Mouse (Mus musculus) frontal cortex, postnatal 10 days (tissue): ENCODE data around the gene Foxa2.

Experiments used
- DNase-seq, 2 experiments: peaks; one replicate each; pipeline ENCODE4 v3.0.0; 2022; ENCODE audit warnings: low spot score in 2 of 2, mixed read lengths in 1 of 2

Foxa2 gene

DNA sequence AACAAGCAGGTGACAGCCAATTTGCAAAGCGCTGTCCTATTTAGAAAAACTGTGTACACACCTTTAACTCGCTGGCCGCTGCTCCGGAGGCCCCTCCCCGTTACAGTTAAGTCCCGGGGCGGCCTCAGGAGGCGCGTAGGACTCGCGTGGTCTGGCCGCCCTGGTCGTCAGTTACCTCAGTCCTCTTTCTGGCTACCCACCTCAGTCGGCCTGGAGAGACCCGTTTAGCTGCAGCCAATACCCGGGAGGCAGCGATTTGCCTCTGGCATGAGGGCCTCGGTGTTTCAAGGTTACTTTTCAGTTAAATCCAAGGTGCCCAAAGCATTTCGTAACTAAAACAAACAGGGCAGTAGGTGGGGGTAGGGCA is at the start of gene Foxa2:
Foxa2 (minus strand) TSS at position 171 of the 367 bp plus-strand sequence.
- DNase-seq: no peak

DNA sequence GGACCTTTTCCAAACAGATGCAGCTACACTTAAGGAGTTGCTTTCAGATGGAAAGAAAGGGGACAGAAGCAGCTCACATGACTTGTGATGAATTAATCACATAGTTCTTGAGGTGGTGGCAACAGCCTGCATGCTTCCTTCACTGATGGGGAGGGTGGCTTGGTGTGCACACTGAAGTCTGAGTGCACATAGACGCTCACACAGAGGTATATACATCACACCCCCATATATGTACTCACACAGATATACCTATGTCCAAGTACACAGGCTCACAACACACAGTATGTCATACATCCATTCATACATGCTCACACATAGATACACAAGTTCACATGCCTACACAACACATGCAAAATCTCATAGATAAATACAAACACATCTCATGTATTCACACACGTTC is 45.3 kb upstream of the Foxa2 start:
- DNase-seq: no peak

DNA sequence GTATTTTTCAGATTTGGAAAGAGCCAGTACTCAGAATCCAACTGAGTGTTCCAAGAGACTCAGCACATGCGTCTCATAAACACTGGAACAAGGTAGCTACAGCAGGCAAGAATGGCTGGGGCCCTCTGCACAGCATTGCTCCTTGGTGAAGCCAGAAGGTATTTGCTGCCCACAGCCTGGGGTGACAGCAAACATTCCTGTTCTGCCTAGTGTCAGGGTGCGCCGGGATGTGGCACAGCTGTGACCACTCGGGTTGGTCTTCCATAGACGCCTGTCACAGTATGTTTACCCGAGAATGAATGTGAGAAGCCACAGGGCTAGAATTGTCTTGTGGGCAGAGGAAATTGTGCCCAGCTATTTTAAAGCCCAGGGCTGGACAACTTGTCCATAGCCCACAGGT is 44.9 kb upstream of the Foxa2 start:
- no peak for DNase-seq

DNA sequence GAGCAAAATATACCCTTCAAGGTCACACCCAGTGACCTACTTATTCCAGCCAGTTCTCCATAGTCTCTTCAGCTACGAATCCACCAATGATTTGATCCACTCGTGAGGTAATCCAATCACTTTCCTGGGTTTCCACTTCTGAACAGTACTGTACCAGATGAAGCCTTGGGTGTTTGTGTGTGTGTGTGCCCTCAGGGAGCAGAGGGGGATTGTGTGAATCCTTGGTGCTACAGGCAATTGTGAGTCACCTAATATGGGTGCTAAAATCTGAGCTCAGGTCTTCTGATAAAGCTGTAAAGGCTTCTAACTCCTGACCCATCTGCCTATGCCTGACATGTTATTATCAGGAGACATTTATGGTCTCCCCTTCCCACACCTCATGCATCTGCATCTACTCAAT is 43.3 kb upstream of the Foxa2 start:
- DNase-seq: no peak

DNA sequence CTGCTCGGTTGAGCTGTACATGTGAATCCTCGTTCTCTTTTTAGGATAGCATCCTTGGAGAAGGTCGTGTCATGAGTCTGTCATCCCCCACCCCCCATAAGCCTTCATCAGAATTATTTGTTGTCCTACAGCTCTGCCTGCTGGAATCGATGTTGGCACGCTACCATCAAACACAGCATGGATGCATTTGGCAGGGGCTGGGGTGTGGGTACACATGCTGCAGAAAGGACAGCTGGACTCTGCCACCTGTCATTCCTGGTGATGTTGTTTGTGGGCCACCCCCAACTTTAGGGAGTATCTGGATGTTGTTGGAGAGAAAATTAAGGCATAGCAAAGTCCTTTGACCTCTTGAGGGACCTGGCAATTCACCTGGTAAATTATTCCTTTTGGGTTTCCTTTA is 38.8 kb upstream of the Foxa2 start:
- DNase-seq: no peak

DNA sequence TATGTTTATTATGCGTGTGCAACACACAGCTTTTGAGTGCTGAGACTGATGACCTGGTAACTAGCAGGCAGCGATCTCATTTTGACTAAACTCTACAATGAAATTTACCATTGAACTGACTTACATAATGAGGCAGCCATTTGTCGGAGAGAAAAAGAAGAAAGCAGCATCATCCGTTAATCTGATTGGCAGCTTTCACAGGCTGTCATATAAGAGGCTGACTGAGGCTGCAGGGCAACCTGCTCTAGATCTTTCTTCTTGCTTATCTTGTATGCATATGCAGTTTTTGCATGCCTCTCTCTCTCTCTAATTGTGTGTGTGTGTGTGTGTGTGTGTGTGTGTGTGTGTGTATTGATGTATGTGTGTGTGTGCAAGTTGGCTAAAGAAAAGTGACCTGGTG is 38.4 kb upstream of the Foxa2 start:
- no peak for DNase-seq

DNA sequence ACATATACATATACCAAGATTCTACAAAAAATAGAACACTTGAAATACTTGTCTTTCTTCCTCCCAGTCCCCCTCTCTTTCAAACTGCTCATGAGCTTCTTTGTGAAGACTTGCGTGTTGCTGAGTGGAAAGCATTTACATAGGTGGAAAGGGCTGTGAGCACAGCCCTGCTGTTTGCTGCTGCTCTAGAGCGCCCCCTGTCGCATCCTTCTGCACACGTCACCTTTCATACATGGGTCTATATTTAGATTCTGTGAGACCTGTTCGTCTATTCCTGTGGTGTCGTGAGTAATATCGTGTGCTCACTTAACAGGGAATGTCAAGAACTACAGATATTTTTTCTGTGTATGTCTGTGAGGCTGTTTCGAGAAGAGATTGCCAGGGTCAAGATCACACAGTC is 35.5 kb upstream of the Foxa2 start:
- peak in 1 of 2 experiments; percentile 16 for DNase-seq

DNA sequence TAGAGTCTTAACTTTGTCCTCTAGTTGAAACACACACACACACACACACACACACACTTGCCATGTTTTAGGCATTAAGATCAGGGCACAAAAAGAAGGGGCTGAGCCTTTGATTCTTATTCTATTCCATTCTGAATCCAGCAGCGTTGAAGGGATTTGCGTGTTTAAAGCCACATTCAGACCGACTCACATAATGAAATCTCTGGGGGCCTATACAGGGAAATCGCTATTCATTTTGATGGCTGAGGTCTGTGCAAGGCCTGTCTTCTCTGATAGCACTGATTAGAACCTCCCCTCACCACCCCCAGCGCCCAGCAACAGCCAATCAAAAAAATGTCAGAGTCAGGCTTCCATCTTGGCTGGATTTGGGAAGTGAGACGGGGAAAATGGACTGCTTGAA is 13.9 kb upstream of the Foxa2 start:
- DNase-seq: no peak

DNA sequence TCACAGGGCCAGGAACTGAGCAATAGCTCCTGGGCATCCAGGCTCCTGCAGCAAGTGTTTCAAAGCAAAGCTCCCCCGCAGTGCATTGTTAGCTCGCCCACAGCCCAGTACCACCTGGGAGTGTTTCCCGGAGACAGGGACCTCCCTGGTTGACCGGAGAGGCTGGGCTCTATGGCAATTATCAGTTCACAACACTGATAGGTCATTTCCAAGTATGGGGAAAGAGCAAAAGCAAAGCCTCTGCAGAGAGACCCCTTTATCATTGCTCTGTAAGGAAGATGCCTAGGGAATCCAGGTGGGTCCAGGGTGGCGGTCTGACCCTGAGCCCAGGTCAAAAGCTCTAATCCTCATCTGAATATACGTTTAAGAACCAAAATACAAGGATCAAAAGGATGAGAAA is 6.6 kb upstream of the Foxa2 start:
- no peak for DNase-seq

DNA sequence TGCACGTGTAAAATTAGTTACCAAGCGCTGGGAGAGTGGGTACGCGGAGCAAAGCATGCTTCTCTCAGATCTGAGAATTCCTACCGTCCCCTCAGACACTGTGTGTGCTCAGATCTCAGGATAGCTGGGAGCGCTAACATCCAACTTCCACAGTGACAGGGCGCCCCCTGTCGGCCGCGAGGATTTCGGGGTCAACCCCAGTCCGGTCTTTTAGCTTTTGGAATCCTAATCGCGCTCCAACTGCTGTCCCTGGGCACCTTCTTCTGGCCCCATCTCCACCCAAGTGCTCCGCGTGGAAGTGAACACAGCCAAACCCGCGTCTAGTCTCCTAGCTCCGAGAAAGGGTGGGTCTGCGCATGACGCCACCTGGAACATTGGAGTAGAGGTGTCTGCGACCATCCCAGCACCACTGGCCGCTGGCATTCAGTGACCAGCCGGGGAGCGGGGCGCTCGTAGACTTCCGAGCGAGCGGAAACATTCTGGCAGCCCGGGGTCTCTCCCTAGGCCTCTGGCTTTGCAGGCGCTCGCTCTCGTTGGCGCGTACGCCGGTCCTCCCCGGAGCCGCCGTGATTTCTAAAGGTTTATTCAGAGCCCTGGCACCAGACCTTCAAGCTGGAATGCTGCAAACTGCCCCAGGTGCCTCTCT is 1.8 kb upstream of the Foxa2 start:
- peak in 1 of 2 experiments; percentile 28 for DNase-seq

DNA sequence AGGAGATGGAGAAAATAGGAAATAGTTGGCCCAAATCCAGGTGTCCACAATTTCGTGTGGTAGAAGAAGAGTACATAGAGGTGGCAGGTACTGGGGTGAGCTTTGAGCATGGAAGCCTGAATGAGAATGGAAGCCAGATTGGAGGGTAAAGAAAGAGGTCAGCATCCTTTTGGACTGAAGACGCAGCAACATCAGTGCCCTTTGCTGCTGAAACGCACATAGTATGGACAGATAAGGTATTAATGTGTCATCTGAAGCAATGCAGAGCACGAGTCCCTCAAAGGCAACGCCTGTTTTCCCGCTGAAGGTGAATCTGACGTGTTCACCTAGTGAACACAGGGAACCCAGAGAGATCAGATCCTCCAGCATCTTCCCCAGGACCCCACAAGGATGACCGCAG is 842 bp upstream of the Foxa2 start:
- no peak for DNase-seq

DNA sequence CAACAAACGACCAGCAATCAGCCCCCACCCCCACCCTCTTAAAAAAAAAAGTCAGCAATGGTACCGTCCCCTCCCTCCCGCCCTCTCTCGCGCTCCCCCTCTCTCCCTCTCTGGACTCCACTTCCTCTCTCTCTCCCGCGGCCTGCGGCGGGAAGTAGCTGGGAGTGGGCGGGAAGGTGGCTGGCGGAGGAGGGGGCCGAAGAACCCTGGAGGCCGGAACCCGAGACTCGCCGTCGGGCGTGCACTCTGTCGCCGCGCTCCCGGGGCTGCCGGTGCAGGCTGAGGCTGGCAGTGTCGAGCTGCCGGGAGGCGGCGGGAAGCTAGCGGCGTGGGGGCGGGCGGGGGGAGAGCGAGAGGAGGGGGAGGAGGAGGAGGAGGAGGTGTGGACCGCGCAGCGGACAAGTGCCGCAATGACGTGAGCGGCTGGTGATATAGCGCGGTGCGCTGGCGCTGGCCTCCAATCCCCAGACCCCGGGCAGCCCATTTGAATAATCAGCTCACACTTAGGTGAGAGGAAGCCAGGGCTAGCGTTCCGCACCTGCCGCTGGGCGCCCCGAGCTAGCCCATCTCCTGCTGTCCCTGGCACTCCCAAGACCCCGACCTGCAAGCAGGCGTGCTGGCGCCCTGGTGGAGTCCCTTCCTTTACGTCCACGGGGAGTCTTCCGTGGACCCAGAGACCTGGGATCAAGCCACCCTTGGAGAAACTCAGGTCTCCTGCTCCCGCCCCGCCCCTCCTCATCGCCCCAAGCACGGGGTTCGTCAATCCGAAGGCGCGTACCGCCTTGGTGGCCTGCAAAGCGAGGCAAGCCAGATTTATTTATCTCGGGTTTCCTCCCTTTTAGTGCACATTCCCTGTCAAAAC is 601 bp downstream of the Foxa2 start:
- no peak for DNase-seq

DNA sequence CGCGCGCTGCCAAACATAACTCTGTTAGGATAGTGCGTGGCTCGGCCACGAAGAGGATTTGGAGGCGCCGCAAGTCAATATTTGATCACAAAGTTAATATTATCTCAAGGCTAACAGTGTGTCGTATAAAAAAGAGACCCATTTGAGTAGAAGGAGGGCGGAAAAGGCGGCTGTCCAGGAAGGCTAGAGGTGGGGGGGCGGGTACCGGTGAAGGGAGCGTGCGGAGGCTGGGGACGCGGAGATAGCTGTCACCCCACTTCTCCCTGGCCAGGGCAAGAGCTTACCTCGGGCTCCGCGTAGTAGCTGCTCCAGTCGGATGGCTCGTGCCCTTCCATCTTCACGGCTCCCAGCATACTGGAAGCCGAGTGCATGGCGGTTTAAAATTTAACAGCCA is 1.2 kb downstream of the Foxa2 start:
- DNase-seq: no peak

DNA sequence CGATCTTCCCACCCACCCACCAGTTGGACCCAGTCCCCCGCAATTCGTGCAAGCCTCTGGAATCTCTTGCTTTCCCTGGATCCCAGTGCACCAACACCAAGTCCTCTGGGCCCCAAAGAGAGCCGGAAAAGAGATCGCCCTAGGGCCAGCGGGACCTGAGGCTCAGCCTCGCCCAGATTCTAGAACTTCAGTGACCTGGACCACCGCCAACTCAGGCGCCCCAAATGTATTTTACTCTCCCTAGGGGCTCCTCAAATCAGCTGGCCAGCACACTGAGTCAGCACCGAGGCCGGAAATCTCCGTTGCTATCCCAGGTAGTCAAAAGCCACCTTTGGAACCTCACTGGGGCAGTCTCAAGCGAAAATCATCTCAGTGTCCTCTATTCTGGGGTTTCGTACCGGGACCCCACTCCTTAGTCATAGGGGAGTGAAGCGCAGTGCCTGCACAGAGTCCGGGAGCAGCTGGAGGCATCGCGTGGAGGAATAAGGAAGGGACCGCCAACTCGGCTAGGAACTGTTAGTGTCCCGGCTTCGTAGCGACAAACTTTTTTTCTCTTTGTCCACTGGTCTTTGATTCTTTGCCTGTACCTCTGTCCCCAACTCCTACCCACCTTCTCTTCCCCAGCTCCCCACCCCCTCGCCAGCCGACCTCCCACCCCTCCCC is 1.8 kb downstream of the Foxa2 start:
- no peak for DNase-seq

DNA sequence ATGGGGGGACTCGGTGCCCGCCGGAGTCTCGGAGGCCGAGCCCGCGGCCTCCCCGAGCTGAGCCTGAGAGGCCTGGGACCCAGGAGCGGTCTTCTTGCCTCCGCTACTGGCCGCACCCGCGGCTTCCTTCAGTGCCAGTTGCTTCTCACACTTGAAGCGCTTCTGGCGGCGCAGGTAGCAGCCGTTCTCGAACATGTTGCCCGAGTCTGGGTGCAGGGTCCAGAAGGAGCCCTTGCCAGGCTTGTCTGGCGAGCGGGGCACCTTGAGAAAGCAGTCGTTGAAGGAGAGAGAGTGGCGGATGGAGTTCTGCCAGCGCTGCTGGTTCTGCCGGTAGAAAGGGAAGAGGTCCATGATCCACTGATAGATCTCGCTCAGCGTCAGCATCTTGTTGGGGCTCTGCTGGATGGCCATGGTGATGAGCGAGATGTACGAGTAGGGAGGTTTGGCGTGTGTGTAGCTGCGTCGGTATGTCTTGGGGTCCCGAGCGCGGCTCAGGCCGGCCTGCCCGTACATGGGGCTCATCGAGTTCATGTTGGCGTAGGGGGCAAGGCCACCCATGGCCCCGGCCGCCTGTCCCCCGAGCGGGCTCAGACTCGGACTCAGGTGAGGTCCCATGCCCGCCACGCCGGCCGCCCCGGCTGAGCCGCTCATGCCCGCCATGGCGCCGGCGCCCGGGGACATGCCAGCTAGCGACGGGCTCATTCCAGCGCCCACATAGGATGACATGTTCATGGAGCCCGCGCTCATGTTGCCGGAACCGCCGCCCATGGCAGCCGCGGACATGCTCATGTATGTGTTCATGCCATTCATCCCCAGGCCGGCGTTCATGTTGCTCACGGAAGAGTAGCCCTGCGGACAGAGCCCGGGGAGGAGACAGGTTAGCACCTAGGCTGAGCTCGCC is 2.5 kb downstream of the Foxa2 start:
- no peak for DNase-seq

DNA sequence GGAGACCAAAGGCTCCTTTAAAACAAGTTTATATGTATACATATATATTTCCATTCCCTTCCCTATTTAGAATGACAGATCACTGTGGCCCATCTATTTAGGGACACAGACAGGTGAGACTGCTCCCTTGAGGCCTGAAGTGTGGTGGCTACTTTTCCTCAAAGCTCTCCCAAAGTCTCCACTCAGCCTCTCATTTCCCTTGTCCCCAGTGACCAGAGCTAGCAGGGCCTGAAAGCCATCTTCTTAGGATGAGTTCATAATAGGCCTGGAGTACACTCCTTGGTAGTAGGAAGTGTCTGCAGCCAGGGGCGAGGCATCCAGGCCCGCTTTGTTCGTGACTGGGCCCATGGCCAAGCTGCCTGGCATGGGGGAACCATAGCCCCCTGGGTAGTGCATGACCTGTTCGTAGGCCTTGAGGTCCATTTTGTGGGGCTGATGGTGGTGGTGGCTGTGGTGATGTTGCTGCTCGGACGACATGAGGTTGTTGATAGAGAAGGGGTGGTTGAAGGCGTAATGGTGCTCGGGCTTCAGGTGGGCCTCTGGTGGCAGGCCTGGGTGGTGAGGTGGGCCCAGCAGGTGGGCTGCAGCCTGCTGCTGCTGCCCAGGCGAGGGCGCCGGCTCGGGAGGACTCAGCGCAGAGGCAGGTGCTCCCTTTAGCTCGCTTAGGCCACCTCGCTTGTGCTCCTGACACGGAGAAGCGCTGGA is 3.3 kb downstream of the Foxa2 start:
- no peak for DNase-seq

DNA sequence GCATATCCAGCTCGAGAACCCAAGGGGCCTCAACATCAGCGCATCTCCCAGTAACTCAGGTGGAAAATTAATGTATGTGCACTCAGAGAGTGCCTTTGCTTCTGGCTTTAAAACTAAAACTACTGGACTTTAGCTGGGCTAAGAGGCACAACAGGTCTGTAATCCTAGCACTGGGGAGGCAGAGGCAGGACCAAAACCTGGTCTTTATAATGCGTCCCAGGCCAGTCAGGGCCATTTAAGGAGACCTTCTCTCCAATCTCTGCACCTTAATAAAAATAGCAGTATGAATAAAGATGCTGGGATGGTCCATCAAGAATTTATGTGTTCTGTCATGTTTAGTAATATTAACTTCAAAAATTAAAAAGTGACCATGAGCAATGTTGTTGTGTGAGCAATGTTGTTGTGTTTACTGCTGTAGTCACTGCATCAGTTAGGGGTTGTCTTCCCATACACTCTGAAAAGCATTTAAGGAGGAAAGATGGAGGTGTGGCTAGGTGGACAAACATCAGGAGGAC is 4.6 kb downstream of the Foxa2 start:
- no peak for DNase-seq

DNA sequence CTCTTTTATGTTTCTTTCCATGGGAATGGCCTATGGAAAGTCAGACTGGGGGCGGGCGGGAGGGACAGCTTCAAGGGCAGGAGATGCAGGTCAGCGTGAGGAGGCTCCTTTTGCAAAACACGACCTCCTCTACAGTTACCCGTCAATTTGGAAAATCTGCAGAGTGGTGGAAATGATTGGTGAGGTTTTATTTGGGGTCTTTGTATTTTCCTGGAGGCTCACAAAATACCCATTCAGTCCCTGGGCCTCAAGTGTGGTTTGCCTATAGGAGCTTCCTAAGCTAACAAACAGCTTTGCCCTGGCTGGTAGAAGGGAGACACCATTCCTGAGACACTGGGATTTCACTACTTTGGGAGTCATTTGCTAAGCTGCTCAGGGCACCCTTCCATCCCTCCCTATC is 5.4 kb downstream of the Foxa2 start:
- DNase-seq: no peak

DNA sequence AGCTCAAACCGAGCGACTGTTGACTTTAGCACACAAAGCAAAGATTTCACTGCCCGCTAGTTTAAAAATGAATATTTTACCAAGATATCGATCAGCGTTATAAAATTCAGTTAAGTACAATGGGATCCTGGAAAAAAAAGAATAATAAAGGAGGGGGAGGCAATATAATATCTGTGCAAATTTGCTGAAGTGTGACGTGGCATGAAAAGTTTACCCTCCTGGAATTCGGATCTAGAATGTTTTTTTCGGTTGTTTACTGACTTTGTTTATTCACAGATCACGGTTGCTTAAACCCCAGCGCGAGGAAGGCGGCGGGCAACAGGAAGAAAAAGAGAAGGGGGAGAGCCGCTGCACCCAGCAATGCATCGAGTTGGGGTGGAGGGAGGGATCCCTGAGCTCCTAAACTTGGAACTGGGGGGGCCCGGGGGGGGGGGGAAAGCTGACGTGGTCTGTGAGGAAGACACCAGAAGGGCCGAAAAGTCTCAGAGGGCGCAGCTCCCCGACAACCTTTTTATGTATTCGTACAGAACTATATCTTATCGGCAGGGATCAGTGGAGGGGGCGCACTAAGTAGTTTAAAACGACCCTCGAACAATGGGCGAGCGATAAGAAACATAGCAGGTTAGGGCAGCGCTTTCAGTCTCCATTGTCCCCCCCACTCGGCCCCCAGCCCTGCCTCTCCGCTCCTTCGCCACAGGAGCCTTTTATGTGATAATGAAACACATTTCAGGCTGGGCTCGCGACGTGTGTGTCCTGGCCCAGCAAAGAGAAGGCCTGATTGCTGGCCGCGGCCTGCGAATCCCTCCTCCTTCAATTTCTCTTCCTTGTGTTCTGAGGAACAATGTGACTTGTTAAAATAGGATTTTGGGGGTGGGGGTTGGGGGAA is 6.3 kb downstream of the Foxa2 start:
- DNase-seq: no peak
